Mouse (Mus musculus) embryonic stem cell, embryonic (primary cell): ENCODE data around the gene Amz1.

Experiments used
- CTCF ChIA-PET, 4 experiments: fragments of 300-600 bp in 2 of 4; fragments of 350-600 bp in 2 of 4; sonication (Branson Sonifier 250); formaldehyde crosslinking; loops; one replicate each; lab custom pipeline; 2022; ENCODE audit warnings: inconsistent platforms in 2 of 4; lab: Charles Lee
- POLR2A ChIA-PET, 4 experiments: fragments of 300-600 bp in 2 of 4; fragments of 350-600 bp in 2 of 4; sonication (Branson Sonifier 250); formaldehyde crosslinking; loops; one replicate each; lab custom pipeline; 2022; ENCODE audit warnings: antibody characterized with exemption in 4 of 4, inconsistent platforms in 1 of 4; lab: Charles Lee

Gene Amz1

DNA sequence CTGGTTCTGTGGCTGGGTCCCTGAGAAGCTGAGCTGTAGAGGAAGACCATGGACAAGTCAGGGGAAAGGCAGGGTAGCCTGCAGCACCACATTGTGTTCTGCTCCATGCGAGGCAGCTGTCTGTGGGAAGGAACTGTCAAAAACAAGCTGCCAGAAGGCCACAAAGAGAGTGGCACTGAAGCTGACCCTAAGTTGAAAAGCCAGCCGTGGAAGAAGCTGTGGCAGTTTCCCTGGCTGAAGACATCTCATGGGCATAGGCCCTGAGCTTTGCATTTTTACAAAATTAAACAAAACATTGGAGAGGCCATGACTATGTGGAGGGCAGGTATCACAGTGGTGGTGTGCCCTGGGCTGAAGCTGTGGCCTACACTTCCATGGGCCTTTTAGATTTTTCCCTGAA is 75.3 kb downstream of the Amz1 start:
- POLR2A ChIA-PET = interaction anchor here in 2 of 4 experiments (0.9 to 2.1 kb wide), 6 partner anchors 10 to 64 kb away, joined by 3 to 7 read pairs (median 4); partner anchors contain the start of gene Gna12 (in 2 of the 2)

DNA sequence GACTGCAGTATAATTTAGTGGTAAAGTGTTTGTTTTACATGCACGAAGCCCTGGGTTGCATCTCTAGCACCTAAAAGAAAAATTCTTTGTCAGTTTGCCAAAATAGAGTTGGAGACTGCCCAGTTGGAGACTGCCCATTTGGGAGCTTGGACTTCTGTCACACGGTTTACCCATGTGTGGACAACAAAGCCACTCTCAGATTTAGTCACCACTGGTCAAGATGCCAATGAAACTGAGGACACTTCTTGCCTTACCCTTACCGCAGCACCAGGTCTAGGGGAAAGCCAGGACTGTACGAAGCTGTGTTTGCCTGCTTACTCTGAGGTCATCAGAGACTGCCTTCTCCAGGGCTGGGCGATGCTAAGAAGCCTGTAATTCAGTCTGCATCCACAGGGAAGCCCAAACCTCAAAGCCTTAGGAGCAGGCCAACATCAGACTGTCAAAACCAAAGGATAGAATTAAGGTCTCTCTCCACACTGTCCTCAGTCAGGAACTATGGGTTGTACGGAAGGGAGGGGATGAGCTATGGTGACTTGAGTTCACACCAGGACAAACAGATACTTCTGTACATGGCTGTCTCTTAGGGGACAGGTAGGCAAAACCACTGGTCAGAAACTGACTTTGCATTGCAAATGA is 76.5 kb downstream of the Amz1 start:
- ChIA-PET CTCF (interaction anchor here in 2 of 4 experiments (0.6 to 1.2 kb wide), 2 partner anchors 47 to 1275 kb away, joined by 3 to 4 read pairs; no protein-coding TSS in a partner anchor), POLR2A (interaction anchor here in 2 of 4 experiments (1.1 to 1.8 kb wide), 3 partner anchors 8 to 30 kb away, joined by 3 to 7 read pairs (median 4); partner anchors contain the start of gene Gna12 (in 1 of the 2))

More for the DNA sequence above, 75.3 kb downstream of the Amz1 start:
- CTCF ChIA-PET = interaction anchor here in 1 of 4 experiments (0.8 to 1.7 kb wide), 2 partner anchors 16 to 46 kb away, joined by 3 to 4 read pairs; no protein-coding TSS in a partner anchor

DNA sequence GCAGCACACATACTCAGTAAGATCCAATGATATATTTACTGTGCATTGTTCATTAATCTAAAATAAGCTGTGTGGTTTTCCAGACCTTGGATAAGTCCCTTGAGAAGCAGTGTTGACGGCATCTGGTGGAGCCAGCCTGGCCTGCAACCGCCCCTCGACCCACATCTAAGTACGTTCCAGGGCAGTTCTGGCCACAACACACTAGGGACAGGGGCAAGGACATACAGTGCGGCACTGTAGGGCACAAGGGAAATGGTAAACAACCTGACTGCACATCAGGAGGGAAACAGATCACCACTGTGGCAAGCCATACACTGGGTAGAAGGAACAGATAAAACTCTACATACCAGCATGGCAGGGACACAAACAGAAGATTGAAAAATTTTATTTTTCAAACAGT is 77.9 kb downstream of the Amz1 start:
- ChIA-PET POLR2A (interaction anchor here in 1 of 4 experiments (1.3 kb wide), 1 partner anchor 9 kb away, joined by 3 read pairs; no protein-coding TSS in a partner anchor), CTCF (no interaction called here)

DNA sequence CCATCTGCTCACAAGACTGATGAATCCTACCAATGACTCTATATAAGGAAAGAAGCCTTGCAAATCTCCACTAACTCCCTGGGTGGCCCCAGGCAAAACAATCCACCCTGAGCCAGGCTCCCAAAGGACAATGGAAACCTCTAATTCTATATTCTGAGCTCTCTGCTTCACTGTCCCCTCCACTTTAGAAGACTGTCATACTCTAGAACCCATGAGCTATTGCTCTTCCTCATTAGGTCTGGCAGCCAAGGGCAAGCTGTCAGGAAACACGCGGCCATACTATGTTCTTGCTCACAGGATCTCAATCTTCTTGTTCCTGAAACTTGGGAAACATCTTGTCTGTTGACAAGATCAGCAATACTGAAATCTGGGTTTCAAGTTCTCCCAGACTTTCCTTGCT is 82.3 kb downstream of the Amz1 start:
- ChIA-PET POLR2A (interaction anchor here in 2 of 4 experiments (0.6 to 1.2 kb wide), 3 partner anchors 24 to 1007 kb away, joined by 3 to 4 read pairs (median 3); partner anchors contain the start of gene Gna12 (in 1 of the 2)), CTCF (no interaction called here)

DNA sequence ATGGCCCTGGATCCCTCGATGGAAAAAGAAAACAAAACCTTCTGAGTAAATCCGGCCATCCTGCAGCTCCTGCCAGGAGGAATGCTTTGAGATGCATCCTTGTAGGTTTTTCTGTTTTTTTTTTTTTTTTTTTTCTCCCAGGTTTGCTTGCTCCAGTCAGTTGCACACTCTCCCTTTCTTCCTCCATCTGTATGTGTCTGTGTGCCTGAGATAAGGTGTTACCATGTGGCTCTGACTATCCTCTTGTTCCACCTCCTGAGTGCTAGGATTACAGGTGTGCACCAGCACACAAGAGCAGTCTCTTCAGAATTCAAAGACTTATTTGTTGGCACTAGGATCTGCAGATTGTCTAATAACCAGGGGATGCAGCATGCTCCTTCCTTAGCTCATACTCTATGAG is 83.0 kb downstream of the Amz1 start:
- POLR2A ChIA-PET = interaction anchor here in 2 of 4 experiments (1.0 to 1.2 kb wide), 2 partner anchors 23 to 63 kb away, joined by 3 read pairs; partner anchors contain the start of gene Gna12 (in 1 of the 2)
- CTCF ChIA-PET = no interaction called here
